Mouse (Mus musculus) lung, adult 2 months (tissue): ENCODE measurements around the gene Rom1. TPM values are rescaled to one million over a fixed set of nuclear protein-coding genes. Genes with fewer than 3 reads are reported as not detected.

Source experiments
- DNase-seq: peaks from one replicate; pipeline ENCODE4 v3.0.0; 2022
- H3K4me1 ChIP-seq: fragments of 200-500 bp; 2 replicates; pipeline ENCODE4 v1.6.1; 2011; ENCODE audit warnings: low read length; ENCODE audit not compliant: control insufficient read depth, insufficient read depth
- H3K4me3 ChIP-seq: fragments of 200-500 bp; replicated peaks from 2 replicates; pipeline ENCODE3; 2011; ENCODE audit warnings: low read depth, mild to moderate bottlenecking, control low read depth, low read length; ENCODE audit errors: extremely low read depth
- CTCF ChIP-seq: fragments of 200-500 bp; IDR thresholded peaks from 2 replicates; pipeline ENCODE4 v1.5.1; 2011; ENCODE audit warnings: mild to moderate bottlenecking, low read length, control low read depth; ENCODE audit not compliant: insufficient read depth
- POLR2A ChIP-seq: fragments of 200-500 bp; IDR thresholded peaks from 2 replicates; pipeline ENCODE4 v1.6.1; 2011; ENCODE audit warnings: low read depth, mild to moderate bottlenecking, control low read depth, low read length, borderline replicate concordance; ENCODE audit errors: extremely low read depth
- WGBS: fragments of 180-500 bp; shearing (Covaris S2); methylation state at CpG from one replicate; pipeline ENCODE4 v1.1.7; 2018; 5-methylcytosine and 5-hydroxymethylcytosine counted together
- polyA plus RNA-seq: library from polyadenylated mRNA; depleted of rRNA; stranded (reverse); fragments of >200 nt; gene quantifications from 2 replicates; pipeline ENCODE4 v1.2.3, GENCODE M21; 2012

Gene Rom1
- polyA plus RNA-seq, 1 experiment = 14.1 TPM

DNA sequence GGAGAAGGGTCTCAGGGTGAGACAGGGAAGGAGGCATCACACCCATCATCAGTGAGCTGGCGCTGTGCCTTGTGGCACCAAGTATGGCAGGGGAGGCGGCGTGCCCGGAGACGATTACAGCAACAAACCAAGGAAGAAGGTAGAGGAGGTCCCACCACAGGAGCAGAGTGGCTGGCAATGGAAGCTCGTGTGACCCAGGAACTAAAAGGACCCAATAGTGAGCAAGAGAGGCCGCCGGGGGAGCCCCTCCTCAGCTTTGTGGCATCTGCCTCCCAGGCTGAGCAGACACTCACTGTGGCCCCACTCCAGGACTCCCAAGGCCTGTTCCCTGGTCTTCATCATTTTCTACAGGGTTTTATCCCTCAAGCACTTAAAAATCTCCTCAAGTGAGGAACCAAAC lies 36.6 kb upstream of the Rom1 start:
- no peak overlapping the region for H3K4me3 ChIP-seq
- DNase-seq = no peak
- TF ChIP-seq POLR2A (no peak), CTCF (no peak)
- WGBS = 47% methylated on average over 8 of the region's 8 CpGs
- peaks cover 8% of the 10 kb centered on the region for H3K4me1 ChIP-seq

DNA sequence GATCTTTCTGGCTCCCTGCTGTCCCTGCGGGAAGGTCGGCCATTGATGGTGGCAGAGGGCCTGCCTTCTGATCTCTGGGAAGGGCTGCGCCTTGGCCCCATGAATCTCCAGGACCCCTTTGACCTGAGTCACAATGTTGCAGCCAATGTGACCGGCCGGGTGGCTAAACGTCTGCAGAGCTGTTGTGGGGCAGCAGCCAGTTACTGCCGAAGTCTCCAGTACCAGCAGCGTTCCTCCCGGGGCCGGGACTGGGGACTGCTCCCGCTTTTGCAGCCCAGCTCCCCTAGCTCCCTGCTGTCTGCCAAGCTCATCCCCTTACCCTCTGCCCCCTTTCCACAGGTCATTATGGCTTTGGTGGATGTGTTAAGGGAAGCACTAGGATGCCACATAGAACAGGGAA lies 35.9 kb upstream of the Rom1 start:
- peaks cover 8% of the 10 kb centered on the region for H3K4me1 ChIP-seq
- no peak for DNase-seq
- 83% methylated on average over 11 of the region's 11 CpGs for WGBS
- TF ChIP-seq POLR2A (no peak), CTCF (no peak)
- H3K4me3 ChIP-seq = no peak overlapping the region

DNA sequence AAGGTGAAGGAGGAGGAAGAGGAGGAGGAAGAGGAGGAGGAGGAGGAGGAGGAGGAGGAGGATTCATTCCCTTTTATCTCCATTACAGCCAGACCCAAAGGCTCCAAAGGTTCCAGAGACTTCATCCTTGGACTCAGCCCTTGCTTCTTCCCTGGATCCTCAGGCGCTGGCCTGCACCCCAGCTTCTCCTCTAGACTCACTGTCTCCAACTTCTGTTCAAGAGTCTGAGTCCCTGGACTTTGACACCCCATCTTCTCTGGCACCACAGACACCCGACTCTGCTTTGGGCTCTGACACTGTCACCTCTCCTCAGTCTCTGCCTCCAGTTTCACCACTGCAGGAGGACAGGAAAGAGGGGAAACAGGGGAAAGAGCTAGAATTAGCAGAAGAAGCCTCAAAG lies 33.1 kb upstream of the Rom1 start:
- WGBS = 88% methylated on average over 2 of the region's 2 CpGs
- no peak for DNase-seq
- H3K4me1 ChIP-seq = 0 out of 2 replicates have a peak, but pooled peaks cover 3% of the 10 kb centered on the region
- TF ChIP-seq CTCF (no peak), POLR2A (no peak)
- H3K4me3 ChIP-seq = no peak overlapping the region

DNA sequence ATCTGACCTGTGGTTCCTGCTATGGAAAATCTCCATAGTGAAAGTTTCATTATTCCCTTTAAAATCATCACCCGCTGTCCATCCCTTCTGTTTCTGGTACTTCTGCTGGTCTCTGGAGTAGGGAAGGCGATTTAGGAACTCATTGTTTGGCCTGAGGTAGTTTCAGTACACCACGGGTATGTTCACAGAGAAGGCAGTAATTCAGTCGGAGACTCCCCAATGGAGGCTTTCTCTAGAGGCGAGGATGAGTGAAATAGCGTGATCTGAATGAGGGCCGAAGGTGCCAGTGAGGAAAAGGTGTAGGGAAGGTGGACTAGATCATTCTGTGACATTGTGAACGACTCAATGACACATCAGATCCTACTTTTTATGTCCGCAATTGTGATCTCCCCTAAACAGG lies 25.0 kb upstream of the Rom1 start:
- peaks cover 8% of the 10 kb centered on the region; the same call in 1 of the 2 replicates for H3K4me1 ChIP-seq
- no peak for TF ChIP-seq CTCF
- no peak for TF ChIP-seq POLR2A
- no peak for DNase-seq
- peak overlapping the region; percentile 80 for H3K4me3 ChIP-seq
- 4% methylated on average over 9 of the region's 9 CpGs for WGBS

DNA sequence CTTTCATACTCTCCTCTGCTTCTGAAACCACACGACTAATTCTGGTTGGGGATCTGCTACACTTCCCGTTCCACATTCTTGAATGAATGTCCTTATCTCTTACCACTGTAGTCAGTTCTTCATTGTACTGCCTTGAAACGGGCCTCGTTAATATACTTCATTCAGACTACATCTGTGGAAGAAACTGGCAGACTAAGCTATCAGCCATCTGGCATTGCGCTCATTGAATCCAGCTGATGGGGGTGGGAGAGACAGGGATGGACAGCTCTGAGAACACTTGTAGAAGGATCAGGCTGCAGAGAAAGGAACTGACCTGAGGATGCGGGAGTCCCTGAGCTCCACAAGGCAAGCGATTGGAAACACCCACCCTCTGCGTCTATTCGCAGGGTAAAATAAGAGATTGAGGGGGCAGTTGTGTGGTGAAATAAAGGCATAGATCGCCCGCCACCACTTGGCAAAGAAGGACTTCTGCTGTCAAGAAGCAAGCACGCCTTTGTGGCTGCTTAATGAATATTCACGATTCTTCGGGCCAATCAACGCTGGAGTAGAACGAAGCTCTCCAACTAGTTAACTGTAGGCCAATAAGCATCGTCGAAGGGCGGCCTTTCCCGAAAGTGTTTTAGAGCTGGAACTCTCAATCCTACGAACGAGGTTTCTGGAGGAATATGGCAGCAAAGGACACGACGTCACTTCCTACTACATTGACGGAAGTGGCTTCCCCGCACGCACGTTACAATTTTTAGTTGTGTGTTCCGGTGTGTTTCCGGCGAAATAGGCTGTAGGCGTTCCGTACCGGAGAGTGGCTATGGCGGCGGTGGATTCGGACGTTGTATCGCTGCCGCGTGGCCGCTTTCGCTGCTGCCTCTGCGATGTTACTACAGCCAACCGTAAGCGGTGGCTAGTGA lies 24.2 kb upstream of the Rom1 start, which contains the start of gene Tut1:
TSS of gene Tut1 (plus strand) at position 713 of the 905 bp plus-strand sequence.
- 2% methylated on average over 46 of the region's 46 CpGs for WGBS
- H3K4me1 ChIP-seq = peaks cover 8% of the 10 kb centered on the region; the same call in 1 of the 2 replicates
- TF ChIP-seq POLR2A (peak; percentile 70; the same call in 1 of the 2 replicates), CTCF (no peak)
- peak within 1 kb of the TSS; percentile 80 for H3K4me3 ChIP-seq
- DNase-seq = peak; percentile 91

DNA sequence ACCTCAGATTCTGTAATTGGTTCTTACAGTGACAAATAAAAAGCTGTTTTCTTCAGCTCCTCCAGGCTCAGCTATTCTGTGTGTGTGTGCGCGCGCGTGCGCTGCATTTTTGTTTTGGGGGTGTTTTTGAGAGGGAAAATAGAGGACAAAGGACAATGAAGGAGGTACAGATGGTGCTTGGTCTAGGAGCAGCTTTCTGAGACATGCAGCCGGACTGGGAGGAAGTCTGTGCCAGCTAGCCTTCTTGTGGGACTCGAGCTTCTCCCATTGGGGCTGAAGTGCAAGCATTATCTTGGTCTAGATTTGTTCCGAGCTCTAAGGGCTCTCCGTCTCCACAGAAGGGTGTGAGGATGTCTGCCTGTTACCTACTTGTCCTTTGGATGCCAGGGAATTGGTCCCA lies 23.1 kb upstream of the Rom1 start:
- WGBS = 82% methylated on average over 9 of the region's 9 CpGs
- Histone ChIP-seq H3K4me1 (peaks cover 8% of the 10 kb centered on the region; the same call in 1 of the 2 replicates), H3K4me3 (no peak overlapping the region)
- DNase-seq = no peak
- TF ChIP-seq CTCF = no peak
- TF ChIP-seq POLR2A = no peak

DNA sequence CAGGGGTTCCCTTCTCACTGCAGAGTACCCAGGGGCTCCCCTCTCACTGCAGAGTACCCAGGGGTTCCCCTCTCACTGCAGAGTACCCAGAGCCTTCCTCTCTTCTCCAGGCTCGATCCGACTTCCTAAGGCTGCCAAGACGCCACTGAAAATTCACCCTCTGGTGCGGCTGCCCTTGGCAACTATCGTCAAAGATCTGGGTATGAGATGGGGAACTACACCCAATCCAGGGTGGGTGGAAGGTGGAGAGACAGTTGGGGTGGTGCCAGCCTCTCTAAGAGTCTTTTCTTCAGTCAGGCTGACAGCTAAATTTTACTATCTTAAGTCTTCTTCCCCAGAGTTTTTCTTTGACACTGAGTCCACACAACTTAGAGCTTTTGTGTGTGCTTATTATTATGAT lies 21.0 kb upstream of the Rom1 start:
- TF ChIP-seq CTCF = no peak
- WGBS = 93% methylated on average over 5 of the region's 5 CpGs

DNA sequence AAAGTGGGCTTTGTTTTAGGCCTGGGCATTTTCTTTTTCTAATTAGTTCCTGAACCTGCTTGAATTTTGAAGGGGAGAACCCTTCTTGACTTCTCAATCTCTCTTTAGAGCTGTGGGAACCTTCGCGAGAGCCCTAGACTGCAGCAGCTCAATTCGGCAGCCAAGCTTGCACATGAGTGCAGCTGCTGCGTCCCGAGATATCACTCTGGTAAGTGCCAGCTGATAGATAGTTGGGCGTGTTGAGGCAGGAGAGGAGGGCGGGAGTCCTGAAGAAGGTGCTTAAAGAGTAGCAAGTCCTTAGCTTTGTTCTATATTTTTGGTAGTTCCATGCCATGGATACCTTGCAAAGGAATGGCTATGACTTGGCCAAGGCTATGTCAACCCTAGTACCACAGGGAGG lies 17.8 kb upstream of the Rom1 start:
- WGBS = 86% methylated on average over 7 of the region's 7 CpGs
- peaks cover 14% of the 10 kb centered on the region for H3K4me1 ChIP-seq
- no peak for TF ChIP-seq CTCF
- no peak for TF ChIP-seq POLR2A
- no peak for DNase-seq
- H3K4me3 ChIP-seq = no peak overlapping the region

More for the DNA sequence above, 21.0 kb upstream of the Rom1 start:
- no peak for DNase-seq
- H3K4me1 ChIP-seq = peaks cover 8% of the 10 kb centered on the region; the same call in 1 of the 2 replicates
- no peak overlapping the region for H3K4me3 ChIP-seq

DNA sequence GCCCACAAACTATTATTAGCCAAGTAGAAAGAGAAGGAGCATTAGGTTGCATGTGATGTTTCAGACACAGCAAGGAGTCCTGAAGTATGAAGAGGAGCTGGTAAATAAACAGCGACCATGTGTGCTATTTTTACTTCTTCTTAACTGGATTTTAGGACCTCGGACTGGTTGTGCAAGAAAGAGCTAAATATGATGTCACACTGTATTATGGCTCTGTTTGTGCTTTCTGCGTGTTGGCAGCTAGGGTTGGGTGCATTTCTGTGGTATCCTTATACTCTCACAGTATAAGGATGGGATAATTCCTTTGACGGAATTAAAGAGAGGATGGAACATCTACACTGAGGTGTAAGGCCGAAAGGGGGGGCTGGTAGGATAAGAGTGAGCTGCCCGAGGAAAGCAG lies 16.1 kb upstream of the Rom1 start:
- TF ChIP-seq CTCF (no peak), POLR2A (no peak)
- WGBS = 48% methylated on average over 6 of the region's 6 CpGs
- no peak for DNase-seq
- H3K4me3 ChIP-seq = no peak overlapping the region
- peaks cover 20% of the 10 kb centered on the region for H3K4me1 ChIP-seq

DNA sequence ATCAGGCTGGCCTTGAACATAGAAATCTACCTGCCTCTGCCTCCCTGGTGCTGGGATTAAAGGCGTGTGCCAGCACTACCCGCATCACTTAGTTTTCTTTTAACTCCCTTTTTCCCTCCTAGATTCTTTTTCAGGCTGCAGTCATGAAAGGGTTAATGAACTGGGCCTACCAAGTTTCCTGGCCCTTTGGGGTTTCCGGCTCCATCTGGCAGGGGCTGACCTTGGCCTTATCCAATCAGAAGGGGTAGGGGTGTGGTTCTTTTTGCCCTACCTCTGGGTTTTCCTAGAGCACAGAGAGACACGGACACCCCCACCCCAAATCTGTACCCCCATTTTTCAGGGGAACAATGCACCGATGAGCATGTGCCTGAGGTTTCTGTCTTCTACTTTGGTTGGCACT lies 15.6 kb upstream of the Rom1 start:
- 16% methylated on average over 5 of the region's 5 CpGs for WGBS

More for the DNA sequence above, 15.6 kb upstream of the Rom1 start:
- Histone ChIP-seq H3K4me1 (peaks cover 20% of the 10 kb centered on the region), H3K4me3 (no peak overlapping the region)
- no peak for TF ChIP-seq CTCF
- no peak for TF ChIP-seq POLR2A
- DNase-seq = no peak
